Mouse (Mus musculus) heart, embryonic 11.5 days (tissue): Measurements from ENCODE around the gene Cd38. TPM values are rescaled to one million over a fixed set of nuclear protein-coding genes. Genes with fewer than 3 reads are reported as not detected.
A peak's percentile ranks its signal among the peaks of the same experiment; 100 is the strongest.

ENCODE experiments used
- ATAC-seq: fragments of 200-750 bp; cut with Nextera tagmentation; replicated peaks from 2 replicates; pipeline ENCODE4 v1.8.0; 2017; ENCODE audit warnings: moderate library complexity; ENCODE audit not compliant: insufficient number of reproducible peaks, low FRiP score, low TSS enrichment
- H3K27ac ChIP-seq: fragments of 300-500 bp; sonication (generic); 2 replicates; pipeline ENCODE4 v1.5.1; 2014; ENCODE audit warnings: mild to moderate bottlenecking, low read depth, low read length
- H3K27me3 ChIP-seq: fragments of 300-500 bp; sonication (generic); 2 replicates; pipeline ENCODE4 v1.6.1; 2014; ENCODE audit warnings: mild to moderate bottlenecking, low read length, mixed read lengths; ENCODE audit not compliant: control insufficient read depth, insufficient read depth
- H3K36me3 ChIP-seq: fragments of 300-500 bp; sonication (generic); 2 replicates; pipeline ENCODE4 v1.6.1; 2014; ENCODE audit warnings: mild to moderate bottlenecking, low read length, moderate library complexity, mixed read lengths; ENCODE audit not compliant: control insufficient read depth, insufficient read depth
- H3K4me1 ChIP-seq: fragments of 300-500 bp; sonication (generic); 2 replicates; pipeline ENCODE4 v1.6.1; 2014; ENCODE audit warnings: low read length; ENCODE audit not compliant: control insufficient read depth, insufficient read depth
- H3K4me2 ChIP-seq: fragments of 300-500 bp; sonication (generic); 2 replicates; pipeline ENCODE4 v1.6.1; 2014; ENCODE audit warnings: mild to moderate bottlenecking, moderate library complexity
- H3K4me3 ChIP-seq: fragments of 300-500 bp; sonication (generic); 2 replicates; pipeline ENCODE4 v1.5.1; 2014; ENCODE audit warnings: low read depth, low read length
- H3K9ac ChIP-seq: fragments of 300-500 bp; sonication (generic); 2 replicates; pipeline ENCODE4 v1.6.1; 2014; ENCODE audit warnings: mild to moderate bottlenecking, low read depth, low read length, moderate library complexity
- H3K9me3 ChIP-seq: fragments of 300-500 bp; sonication (generic); replicated peaks from 2 replicates; pipeline ENCODE4 v1.6.1; 2016; ENCODE audit warnings: low read length; ENCODE audit not compliant: control insufficient read depth
- WGBS: fragments of 180-500 bp; shearing (Covaris S2); extraction: QIAGEN DNeasy Blood & Tissue Kit; methylation state at CpG from one replicate; pipeline ENCODE4 v1.1.7; 2014; ENCODE audit not compliant: insufficient replicate concordance; 5-methylcytosine and 5-hydroxymethylcytosine counted together
- polyA plus RNA-seq: library from polyadenylated mRNA; unstranded; fragments of >200 nt; fragmentation: Nextera tagmentation; extraction: Ambion mirVana; gene quantifications from 2 replicates; pipeline ENCODE4 v1.2.1, GENCODE M21; 2014

Cd38 gene
- polyA plus RNA-seq, 1 experiment from 2014 or later, result 20.2 TPM

DNA sequence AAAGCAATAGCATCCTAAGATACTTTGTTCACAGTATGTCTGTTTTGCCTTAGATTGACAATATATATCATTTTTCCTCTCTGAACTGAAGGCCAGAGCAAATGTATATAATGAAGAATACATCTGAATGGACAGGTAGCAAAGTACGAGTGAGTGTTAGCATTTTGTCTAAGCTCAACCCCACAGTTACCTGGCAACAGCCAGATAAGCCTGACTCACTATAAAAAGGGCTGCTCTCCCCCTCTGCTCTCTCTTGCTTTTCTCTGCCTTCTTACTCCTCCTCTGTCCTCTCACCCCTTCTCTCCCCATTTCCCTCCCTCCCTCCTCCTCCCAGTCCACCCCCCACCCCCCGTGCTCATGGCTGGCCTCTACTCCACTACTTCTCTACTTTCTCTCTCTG lies 64.9 kb downstream of the Cd38 start:
- no peak for ATAC-seq
- no peak overlapping the region for H3K9ac ChIP-seq

DNA sequence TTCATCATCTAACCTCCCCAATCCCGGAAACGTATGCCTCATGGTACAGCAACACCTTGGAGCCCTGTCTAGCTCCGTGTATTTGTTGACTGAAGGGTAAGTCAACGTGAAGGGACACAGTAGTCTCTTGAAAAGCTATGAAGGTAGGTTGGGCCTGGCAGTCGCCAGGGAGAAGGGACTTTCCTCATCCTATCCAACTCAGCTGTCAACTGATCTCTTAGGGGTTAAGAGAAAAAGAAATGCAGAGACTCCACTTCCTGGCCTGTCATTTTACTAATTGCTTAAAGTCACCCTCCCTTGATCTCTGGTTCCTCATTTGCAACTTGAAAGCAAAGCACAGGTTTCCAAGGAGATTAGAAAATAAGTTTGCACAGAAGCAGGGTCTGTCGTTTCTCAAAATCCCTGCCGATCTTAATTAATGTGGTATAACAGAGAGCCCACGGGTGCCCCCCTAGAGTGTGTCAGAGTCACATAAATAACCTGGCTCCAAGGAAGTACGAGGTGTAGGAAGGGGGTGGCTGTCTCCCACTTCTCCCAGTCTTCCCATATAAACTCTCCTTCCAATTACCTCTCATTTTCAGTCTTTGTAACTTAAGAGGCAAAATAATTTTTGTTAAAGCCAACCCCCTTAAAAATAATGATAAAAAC lies 79.1 kb downstream of the Cd38 start:
- ATAC-seq, result no peak
- Histone ChIP-seq H3K4me2 (peak overlapping the region; percentile 89), H3K27ac (no peak overlapping the region), H3K4me1 (peaks cover 8% of the 10 kb centered on the region), H3K9me3 (no peaks in the 10 kb centered on the region), H3K27me3 (no peaks in the 10 kb centered on the region), H3K4me3 (peak overlapping the region; percentile 48), H3K9ac (no peak overlapping the region), H3K36me3 (no peaks in the 10 kb centered on the region)
- 42% methylated on average over 9 of the region's 9 CpGs for WGBS

More for the DNA sequence above, 64.9 kb downstream of the Cd38 start:
- Histone ChIP-seq H3K4me3 (no peak overlapping the region), H3K27me3 (no peaks in the 10 kb centered on the region), H3K36me3 (no peaks in the 10 kb centered on the region), H3K4me2 (no peak overlapping the region), H3K4me1 (no peaks in the 10 kb centered on the region), H3K9me3 (no peaks in the 10 kb centered on the region), H3K27ac (no peak overlapping the region)
- WGBS, result 38% methylated on average over 2 of the region's 2 CpGs

DNA sequence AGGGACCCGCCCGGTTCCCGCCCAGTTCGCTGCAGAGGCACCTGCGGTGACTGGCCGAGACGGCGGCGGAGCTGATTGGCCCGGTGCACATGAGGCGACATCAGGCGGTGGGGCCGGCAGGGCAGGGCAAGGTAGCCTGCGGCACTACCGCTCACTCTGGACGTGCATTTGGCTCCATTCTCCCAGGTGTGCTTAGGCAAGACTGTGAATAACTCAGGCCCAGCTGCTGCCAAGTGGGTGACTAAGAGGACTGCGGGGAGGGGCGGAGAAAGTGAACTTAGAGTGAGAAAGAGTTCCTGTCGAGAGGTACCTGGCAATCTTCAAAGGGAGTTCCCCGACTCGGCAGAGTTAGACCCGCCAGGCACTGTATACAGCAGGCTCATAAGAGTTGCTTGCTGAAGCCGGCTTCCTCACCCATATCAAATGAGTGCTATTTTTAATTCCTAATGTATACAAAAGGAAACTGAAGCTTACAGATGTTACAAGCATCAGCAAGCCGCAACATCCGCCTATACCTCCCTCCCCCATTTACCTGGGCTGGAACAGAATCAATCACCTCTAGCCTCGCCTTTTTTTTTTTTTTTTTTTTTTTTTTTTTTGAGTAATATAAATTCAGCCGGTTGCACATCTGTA lies 79.9 kb downstream of the Cd38 start:
- peak; percentile 83 for ATAC-seq
- WGBS, result 2% methylated on average over 27 of the region's 27 CpGs
- H3K4me1 ChIP-seq, result peaks cover 8% of the 10 kb centered on the region
- H3K9ac ChIP-seq, result peak overlapping the region; percentile 58
- H3K9me3 ChIP-seq, result no peaks in the 10 kb centered on the region
- H3K36me3 ChIP-seq, result no peaks in the 10 kb centered on the region
- H3K4me3 ChIP-seq, result peak overlapping the region; percentile 48
- H3K27me3 ChIP-seq, result no peaks in the 10 kb centered on the region
- H3K27ac ChIP-seq, result no peak overlapping the region
- peak overlapping the region; percentile 89 for H3K4me2 ChIP-seq

DNA sequence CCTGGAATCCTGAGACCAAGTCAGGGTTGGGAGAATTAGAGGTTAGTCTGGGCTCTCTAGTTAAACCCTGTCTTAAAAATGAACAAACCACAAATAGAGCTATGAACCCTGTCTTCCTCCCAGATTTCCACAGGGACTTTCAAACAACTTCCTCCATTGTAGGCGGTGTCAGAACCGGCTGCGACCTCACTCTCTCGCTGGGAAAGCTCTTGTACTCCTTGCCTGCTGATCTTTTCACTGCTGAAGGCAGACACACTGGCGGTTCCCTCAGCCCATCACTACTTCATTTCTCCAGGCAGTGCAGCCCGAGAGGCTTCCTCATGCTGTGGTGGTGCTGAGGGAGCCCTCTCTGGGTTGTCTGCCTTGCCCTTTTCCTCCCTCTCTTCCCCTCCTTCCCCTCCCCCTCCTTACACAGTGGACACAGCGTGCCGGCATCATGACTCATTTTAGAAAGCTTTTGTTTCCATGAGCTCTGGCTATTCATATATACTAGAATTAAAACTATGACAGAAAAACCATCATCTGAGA lies 80.5 kb downstream of the Cd38 start:
- ATAC-seq, result peak; percentile 35; the same call in 1 of the 2 replicates
- Histone ChIP-seq H3K27me3 (no peaks in the 10 kb centered on the region), H3K36me3 (no peaks in the 10 kb centered on the region), H3K4me2 (peak overlapping the region; percentile 89), H3K4me1 (peaks cover 8% of the 10 kb centered on the region), H3K4me3 (peak overlapping the region; percentile 48), H3K9ac (peak overlapping the region; percentile 63), H3K27ac (peak overlapping the region; percentile 7; the same call in 1 of the 2 replicates), H3K9me3 (no peaks in the 10 kb centered on the region)
- 3% methylated on average over 8 of the region's 8 CpGs for WGBS

DNA sequence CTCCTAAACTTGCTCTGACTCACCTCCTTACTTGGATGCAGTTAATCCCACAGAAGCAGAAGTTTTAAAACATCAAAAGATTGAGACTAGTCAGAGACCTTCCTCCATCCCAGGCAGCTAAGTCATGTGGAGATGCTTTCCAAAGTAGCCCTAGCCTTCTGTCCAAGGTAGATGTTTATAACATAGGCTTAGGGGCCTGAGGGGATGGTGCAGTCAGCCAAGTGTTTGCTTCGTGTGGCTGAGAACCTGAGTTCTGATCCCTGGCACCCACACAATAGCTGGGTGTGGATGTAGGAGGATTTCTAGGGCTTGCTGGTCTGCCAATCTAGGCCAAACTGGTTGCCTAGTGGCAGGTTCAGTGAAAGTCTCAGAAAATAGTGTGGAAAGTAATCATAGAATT lies 84.9 kb downstream of the Cd38 start:
- ATAC-seq, result no peak
- Histone ChIP-seq H3K4me2 (no peak overlapping the region), H3K4me1 (peaks cover 1% of the 10 kb centered on the region), H3K36me3 (no peaks in the 10 kb centered on the region), H3K27me3 (no peaks in the 10 kb centered on the region), H3K9me3 (no peaks in the 10 kb centered on the region), H3K4me3 (no peak overlapping the region), H3K9ac (no peak overlapping the region), H3K27ac (no peak overlapping the region)
- 76% methylated on average over 1 of the region's 1 CpGs for WGBS

DNA sequence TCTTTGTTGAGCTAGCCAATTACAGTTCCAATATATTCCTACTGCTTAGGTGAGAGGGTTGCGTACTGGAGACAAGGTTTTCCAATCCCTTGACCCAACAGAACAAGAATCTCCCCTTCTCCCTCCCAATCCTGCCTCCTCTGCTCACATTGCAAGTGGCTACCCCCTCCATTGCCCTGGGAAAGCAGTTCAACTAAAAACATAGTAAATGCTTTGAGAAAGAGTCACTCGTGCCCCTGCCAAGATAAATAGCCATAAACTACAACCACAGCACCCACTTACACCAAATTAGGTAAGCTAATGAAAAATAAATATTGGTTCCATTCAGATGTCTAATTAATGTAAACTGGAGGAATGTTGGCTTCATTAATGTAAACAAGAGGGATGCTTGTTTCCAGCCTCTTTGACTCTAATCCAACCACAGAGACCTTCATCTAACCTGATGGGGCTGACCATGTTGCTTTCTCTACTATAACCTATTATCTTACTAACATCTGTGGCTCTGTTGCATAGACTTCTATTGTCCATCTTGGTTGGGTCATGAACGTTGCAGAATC lies 91.6 kb downstream of the Cd38 start:
- no peak overlapping the region for H3K9ac ChIP-seq
- no peaks in the 10 kb centered on the region for H3K9me3 ChIP-seq
- no peaks in the 10 kb centered on the region for H3K27me3 ChIP-seq
- ATAC-seq, result no peak
- H3K4me2 ChIP-seq, result no peak overlapping the region
- no peaks in the 10 kb centered on the region for H3K36me3 ChIP-seq
- H3K4me1 ChIP-seq, result no peaks in the 10 kb centered on the region
- H3K27ac ChIP-seq, result no peak overlapping the region
- 74% methylated on average over 3 of the region's 3 CpGs for WGBS
- H3K4me3 ChIP-seq, result no peak overlapping the region

DNA sequence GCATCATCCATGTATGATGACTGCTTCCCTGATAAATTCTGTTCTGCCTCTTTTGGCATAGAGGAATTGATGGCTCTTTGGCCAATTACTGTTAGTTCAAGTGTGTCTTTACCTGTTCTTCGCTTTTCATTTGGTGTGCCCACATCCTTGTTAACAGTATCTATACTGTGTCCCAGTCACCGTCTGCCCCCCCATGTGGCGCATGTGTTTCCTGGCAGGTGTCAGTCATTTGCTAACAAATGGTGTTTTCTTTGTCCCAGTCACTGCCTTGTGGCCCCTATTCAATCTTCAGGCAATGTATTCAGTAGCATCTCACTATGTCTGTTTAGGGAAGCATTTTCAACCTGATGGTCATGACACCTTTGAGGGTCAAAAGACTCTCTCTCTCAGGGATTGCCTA lies 92.7 kb downstream of the Cd38 start:
- no peaks in the 10 kb centered on the region for H3K27me3 ChIP-seq
- ATAC-seq, result no peak
- H3K4me1 ChIP-seq, result no peaks in the 10 kb centered on the region
- no peak overlapping the region for H3K4me2 ChIP-seq
- no peaks in the 10 kb centered on the region for H3K9me3 ChIP-seq
- 76% methylated on average over 3 of the region's 3 CpGs for WGBS
- no peak overlapping the region for H3K4me3 ChIP-seq
- H3K27ac ChIP-seq, result no peak overlapping the region
- H3K36me3 ChIP-seq, result no peaks in the 10 kb centered on the region
- H3K9ac ChIP-seq, result no peak overlapping the region
